Mouse (Mus musculus): ENCODE results near the gene Notch1. TPM values are rescaled to one million over a fixed set of nuclear protein-coding genes. Genes with fewer than 3 reads are reported as not detected.

The Notch1 gene
- polyA plus RNA-seq, 1 experiment from 2014 or later = 12.1 TPM

DNA sequence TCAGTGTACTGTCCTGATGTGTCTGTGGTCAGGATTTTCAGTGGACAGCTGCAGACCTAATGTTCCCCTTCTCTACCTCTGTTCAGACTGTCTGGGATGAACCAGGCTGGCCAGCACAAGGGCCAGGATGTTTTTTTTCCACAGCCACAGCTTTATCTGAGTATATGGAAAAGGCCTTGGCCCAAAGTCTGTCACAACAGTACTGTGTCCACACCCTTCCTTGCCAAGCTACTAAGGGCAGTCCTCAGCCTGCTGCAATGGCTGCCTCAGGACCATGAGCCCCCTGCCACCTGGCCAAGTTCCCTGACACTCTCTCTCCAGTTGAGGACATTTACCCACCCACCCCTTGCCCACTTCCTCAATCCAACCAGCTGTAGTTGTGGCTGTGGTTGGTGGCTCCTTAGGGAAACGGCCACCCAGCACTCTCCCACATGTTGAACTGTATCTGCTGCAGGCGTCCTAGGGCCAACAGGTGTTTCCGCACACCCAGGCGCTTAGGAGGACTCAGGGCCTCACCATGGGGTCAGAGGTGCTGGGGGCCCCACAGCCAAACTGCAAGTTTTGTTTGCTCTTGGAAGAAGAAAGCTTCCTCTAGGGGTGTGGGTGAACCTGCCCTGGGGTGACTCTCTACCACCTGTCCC, 3.2 kb downstream of the Notch1 start:
- WGBS = 75% methylated on average over 4 of the region's 4 CpGs
- Histone ChIP-seq H3K9me3 (replicated peaks; ENCODE audit: low read length) (no peaks in the 10 kb centered on the region), H3K27me3 (ENCODE audit: insufficient read depth, low read length) (no peaks in the 10 kb centered on the region), H3K27ac (no peak overlapping the region), H3K4me3 (replicated peaks; ENCODE audit: low read depth, low read length) (no peak overlapping the region), H3K36me3 (ENCODE audit: insufficient read depth, low read length) (no peaks in the 10 kb centered on the region), H3K4me1 (replicated peaks; ENCODE audit: insufficient read depth, low read length) (peaks cover 31% of the 10 kb centered on the region), H3K4me2 (ENCODE audit: low read length) (no peak overlapping the region), H3K9ac (ENCODE audit: low read depth, low read length) (no peak overlapping the region)
- DNase-seq (ENCODE audit: low spot score) = no peak
- no peak for ATAC-seq (replicated peaks; ENCODE audit: low FRiP score, low read depth)
- no peak for TF ChIP-seq CTCF (IDR thresholded peaks at IDR 0.05; ENCODE audit: low read depth)

- Histone ChIP-seq H3K4me1 (replicated peaks; ENCODE audit: insufficient read depth, low read length) (peaks cover 42% of the 10 kb centered on the region), H3K27me3 (ENCODE audit: insufficient read depth, low read length) (no peaks in the 10 kb centered on the region), H3K27ac (peak overlapping the region; percentile 90), H3K9me3 (replicated peaks; ENCODE audit: low read length) (no peaks in the 10 kb centered on the region), H3K36me3 (ENCODE audit: insufficient read depth, low read length) (no peaks in the 10 kb centered on the region), H3K4me3 (replicated peaks; ENCODE audit: low read depth, low read length) (no peak overlapping the region), H3K9ac (ENCODE audit: low read depth, low read length) (0 out of 2 replicates have a peak overlapping the region, but pooled peaks have one; percentile 4), H3K4me2 (ENCODE audit: low read length) (no peak overlapping the region)
- ATAC-seq (replicated peaks; ENCODE audit: low FRiP score, low read depth) = no peak
- no peak for DNase-seq (ENCODE audit: low spot score)
- 50% methylated on average over 5 of the region's 5 CpGs for WGBS
- no peak for TF ChIP-seq CTCF (IDR thresholded peaks at IDR 0.05; ENCODE audit: low read depth)
Measured at GRCm38 (mm10) chr2:26508661-26509060, 7.8 kb downstream of the Notch1 start.

DNA sequence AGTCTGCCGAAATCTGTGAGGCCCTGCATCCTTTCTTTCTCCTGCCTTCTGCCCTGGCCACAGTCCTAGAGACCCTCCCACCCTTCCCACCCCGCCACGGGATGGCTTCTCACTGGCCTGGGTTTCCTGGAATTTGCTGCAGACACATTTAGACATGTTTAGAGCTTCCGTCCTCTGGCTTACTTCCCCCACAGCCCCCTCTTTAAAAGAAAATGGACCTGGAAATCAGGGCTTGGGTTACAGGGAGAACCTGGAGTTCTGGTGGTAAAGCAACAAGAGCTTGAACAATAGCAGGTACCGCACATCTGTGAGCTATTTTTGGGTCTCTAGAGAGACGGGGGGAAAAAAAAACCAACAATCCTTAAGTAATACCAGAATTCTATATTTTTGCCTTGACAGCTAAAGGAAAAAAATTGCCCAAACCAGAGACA, 8.5 kb downstream of the Notch1 start:
- no peaks in the 10 kb centered on the region for H3K27me3 ChIP-seq (ENCODE audit: insufficient read depth, low read length)
- peak overlapping the region; percentile 90 for H3K27ac ChIP-seq
- 11% methylated on average over 6 of the region's 6 CpGs for WGBS
- H3K4me2 ChIP-seq (ENCODE audit: low read length) = peak overlapping the region; percentile 17; the same call in 1 of the 2 replicates
- H3K9ac ChIP-seq (ENCODE audit: low read depth, low read length) = peak overlapping the region; percentile 35; the same call in 1 of the 2 replicates
- peak; percentile 89 for DNase-seq (ENCODE audit: low spot score)
- H3K9me3 ChIP-seq (replicated peaks; ENCODE audit: low read length) = no peaks in the 10 kb centered on the region
- ATAC-seq (replicated peaks; ENCODE audit: low FRiP score, low read depth) = no peak
- no peak for TF ChIP-seq CTCF (IDR thresholded peaks at IDR 0.05; ENCODE audit: low read depth)
- H3K4me3 ChIP-seq (replicated peaks; ENCODE audit: low read depth, low read length) = no peak overlapping the region
- H3K36me3 ChIP-seq (ENCODE audit: insufficient read depth, low read length) = no peaks in the 10 kb centered on the region
- H3K4me1 ChIP-seq (replicated peaks; ENCODE audit: insufficient read depth, low read length) = peaks cover 42% of the 10 kb centered on the region

DNA sequence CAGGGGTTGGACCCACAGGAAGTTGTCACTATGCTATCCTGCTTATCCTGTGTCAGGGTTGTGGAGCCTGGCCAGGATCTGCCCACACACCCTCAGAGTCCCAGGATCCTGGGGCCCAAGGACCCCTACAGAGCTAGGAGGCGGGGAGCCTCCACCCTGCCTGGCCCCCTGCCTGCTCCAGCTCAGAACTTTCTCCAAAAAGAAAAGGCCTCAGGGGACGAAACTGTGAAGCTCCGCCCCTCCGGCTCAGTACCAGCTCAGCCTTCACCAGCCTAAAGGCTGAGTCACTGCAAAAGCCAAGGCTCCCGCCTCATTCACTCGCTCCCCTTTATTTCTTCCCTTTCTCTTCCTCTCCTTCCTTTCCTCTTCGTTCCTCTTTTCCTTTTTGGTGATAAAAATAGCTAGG, 9.0 kb downstream of the Notch1 start:
- H3K27ac ChIP-seq = peak overlapping the region; percentile 90
- H3K9ac ChIP-seq (ENCODE audit: low read depth, low read length) = peak overlapping the region; percentile 35; the same call in 1 of the 2 replicates
- H3K36me3 ChIP-seq (ENCODE audit: insufficient read depth, low read length) = no peaks in the 10 kb centered on the region
- DNase-seq (ENCODE audit: low spot score) = peak; percentile 83
- peak overlapping the region; percentile 17; the same call in 1 of the 2 replicates for H3K4me2 ChIP-seq (ENCODE audit: low read length)
- no peak for TF ChIP-seq CTCF (IDR thresholded peaks at IDR 0.05; ENCODE audit: low read depth)
- H3K4me3 ChIP-seq (replicated peaks; ENCODE audit: low read depth, low read length) = no peak overlapping the region
- WGBS = 1% methylated on average over 7 of the region's 7 CpGs
- H3K9me3 ChIP-seq (replicated peaks; ENCODE audit: low read length) = no peaks in the 10 kb centered on the region
- ATAC-seq (replicated peaks; ENCODE audit: low FRiP score, low read depth) = no peak
- H3K27me3 ChIP-seq (ENCODE audit: insufficient read depth, low read length) = no peaks in the 10 kb centered on the region
- peaks cover 42% of the 10 kb centered on the region for H3K4me1 ChIP-seq (replicated peaks; ENCODE audit: insufficient read depth, low read length)

- WGBS = 93% methylated on average over 3 of the region's 3 CpGs
- Histone ChIP-seq H3K4me3 (replicated peaks; ENCODE audit: low read depth, low read length) (no peak overlapping the region), H3K36me3 (ENCODE audit: insufficient read depth, low read length) (no peaks in the 10 kb centered on the region), H3K4me1 (replicated peaks; ENCODE audit: insufficient read depth, low read length) (peaks cover 46% of the 10 kb centered on the region), H3K27ac (peak overlapping the region; percentile 90), H3K27me3 (ENCODE audit: insufficient read depth, low read length) (no peaks in the 10 kb centered on the region), H3K4me2 (ENCODE audit: low read length) (0 out of 2 replicates have a peak overlapping the region, but pooled peaks have one; percentile 17), H3K9me3 (replicated peaks; ENCODE audit: low read length) (no peaks in the 10 kb centered on the region), H3K9ac (ENCODE audit: low read depth, low read length) (peak overlapping the region; percentile 35; the same call in 1 of the 2 replicates)
- TF ChIP-seq CTCF (IDR thresholded peaks at IDR 0.05; ENCODE audit: low read depth) = no peak
- no peak for ATAC-seq (replicated peaks; ENCODE audit: low FRiP score, low read depth)
- DNase-seq (ENCODE audit: low spot score) = no peak
Measured at GRCm38 (mm10) chr2:26506746-26507280, 9.7 kb downstream of the Notch1 start.

DNA sequence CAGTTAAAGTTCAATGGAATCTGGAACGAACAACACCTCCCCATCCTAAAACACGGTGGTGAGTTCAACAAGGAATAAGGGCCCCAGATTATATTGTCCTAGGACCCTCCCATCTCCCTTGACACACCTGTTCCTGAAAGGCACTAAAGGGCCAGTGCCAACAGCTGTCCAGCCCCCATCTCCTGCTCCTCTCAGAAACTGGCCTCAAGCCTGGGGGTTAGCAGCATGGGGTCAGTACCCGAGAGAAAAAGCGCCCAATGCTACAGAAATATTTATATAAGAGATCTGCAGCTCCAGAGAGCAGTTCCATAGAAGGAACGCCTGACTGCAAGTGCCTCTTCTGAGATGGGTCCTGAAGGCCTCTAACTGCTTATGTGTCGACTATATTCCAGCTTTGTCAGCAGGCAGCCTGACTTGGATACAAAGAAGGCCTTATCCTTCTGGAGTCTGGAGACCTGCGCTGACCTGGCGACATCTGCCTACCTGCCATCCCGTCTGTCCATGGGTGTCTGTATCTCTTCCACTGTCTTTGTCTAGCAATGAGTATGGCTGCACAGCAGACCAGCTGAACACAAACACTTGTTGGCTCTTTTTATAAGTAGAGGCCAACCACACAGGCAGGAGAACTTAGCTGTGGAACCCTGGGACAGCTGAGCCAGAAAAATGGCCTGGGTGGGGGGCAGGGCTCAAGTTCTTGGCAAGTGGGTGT, 11.5 kb downstream of the Notch1 start:
- Histone ChIP-seq H3K4me1 (replicated peaks; ENCODE audit: insufficient read depth, low read length) (peaks cover 62% of the 10 kb centered on the region), H3K27ac (0 out of 2 replicates have a peak overlapping the region, but pooled peaks have one; percentile 84), H3K4me3 (replicated peaks; ENCODE audit: low read depth, low read length) (no peak overlapping the region), H3K4me2 (ENCODE audit: low read length) (peak overlapping the region; percentile 89; the same call in 1 of the 2 replicates), H3K9me3 (replicated peaks; ENCODE audit: low read length) (no peaks in the 10 kb centered on the region), H3K36me3 (ENCODE audit: insufficient read depth, low read length) (no peaks in the 10 kb centered on the region), H3K27me3 (ENCODE audit: insufficient read depth, low read length) (no peaks in the 10 kb centered on the region), H3K9ac (ENCODE audit: low read depth, low read length) (no peak overlapping the region)
- 67% methylated on average over 9 of the region's 9 CpGs for WGBS
- no peak for TF ChIP-seq CTCF (IDR thresholded peaks at IDR 0.05; ENCODE audit: low read depth)
- no peak for DNase-seq (ENCODE audit: low spot score)
- ATAC-seq (replicated peaks; ENCODE audit: low FRiP score, low read depth) = no peak
